Comparison of ENCODE assay signal across 17 mouse cellular contexts in genomic region chr5:30400521-30400920, GRCm38 (mm10).
DNase-seq lines count a peak whose midpoint lies in the region; ATAC-seq and TF ChIP-seq lines count a peak whose summit lies in the region.
"Had no signal": no experiment of that assay in that cellular context is flagged by ENCODE, and none has a peak within 500 bp of the region (broad histone marks: within the 10 kb centered on the region; RNA-seq: fewer than 3 reads in every experiment).

No protein-coding gene starts in this region.

- H3K9ac ChIP-seq in forebrain, embryonic 12.5 days = no peak overlapping the region
- H3K9ac ChIP-seq in heart, embryonic 15.5 days = no peak overlapping the region
- no peak overlapping the region for H3K9ac ChIP-seq in limb, embryonic 13.5 days
- H3K9ac ChIP-seq: forebrain, postnatal 0 days; liver, embryonic 13.5 days; lung, embryonic 15.5 days; midbrain, embryonic 12.5 days had no signal

- no peak for ATAC-seq in forebrain, embryonic 12.5 days (ENCODE audit: low FRiP score)
- ATAC-seq in heart, embryonic 15.5 days (replicated peaks; ENCODE audit: insufficient number of reproducible peaks, insufficient read depth, low FRiP score, low read depth) = no peak
- ATAC-seq in limb, embryonic 13.5 days (ENCODE audit: low FRiP score, low read depth) = no peak
- ATAC-seq: Patski had no signal

- DNase-seq in forebrain, embryonic 10.5 days (ENCODE audit: extremely low spot score, low spot score) = no peak
- DNase-seq in heart, adult 9 months (ENCODE audit: low spot score in 2 of 2) = no peak
- DNase-seq in limb, embryonic 10.5 days (ENCODE audit: low spot score) = no peak
- DNase-seq: adrenal gland, postnatal 25 days; heart, postnatal 14 days; kidney, adult 9 months; liver, embryonic 13.5 days; thymus, postnatal 36 days had no signal

- peak overlapping the region; percentile 77 for H3K27ac ChIP-seq in forebrain, embryonic 10.5 days
- no peak overlapping the region for H3K27ac ChIP-seq in forebrain, embryonic 12.5 days
- peak overlapping the region; percentile 66 for H3K27ac ChIP-seq in heart, embryonic 15.5 days
- H3K27ac ChIP-seq in limb, embryonic 13.5 days = peak overlapping the region; percentile 58; the same call in 1 of the 2 replicates
- no peak overlapping the region for H3K27ac ChIP-seq in limb, embryonic 10.5 days
- H3K27ac ChIP-seq in olfactory bulb, adult 2 months (ENCODE audit: insufficient read depth, low read depth, low read length) = peak overlapping the region; percentile 24; the same call in 1 of the 2 replicates
- H3K27ac ChIP-seq: liver, embryonic 13.5 days; lung, embryonic 15.5 days; macrophage; midbrain, embryonic 12.5 days had no signal

- no peaks in the 10 kb centered on the region for H3K36me3 ChIP-seq in forebrain, embryonic 10.5 days (replicated peaks)
- H3K36me3 ChIP-seq in forebrain, embryonic 12.5 days (replicated peaks) = no peaks in the 10 kb centered on the region
- H3K36me3 ChIP-seq in heart, embryonic 15.5 days = no peaks in the 10 kb centered on the region
- no peaks in the 10 kb centered on the region for H3K36me3 ChIP-seq in limb, embryonic 13.5 days
- no peaks in the 10 kb centered on the region for H3K36me3 ChIP-seq in limb, embryonic 10.5 days
- H3K36me3 ChIP-seq: liver, embryonic 13.5 days; lung, embryonic 15.5 days; midbrain, embryonic 12.5 days had no signal

- peaks cover 26% of the 10 kb centered on the region for H3K4me1 ChIP-seq in forebrain, embryonic 10.5 days
- peaks cover 10% of the 10 kb centered on the region; the same call in 1 of the 2 replicates for H3K4me1 ChIP-seq in forebrain, embryonic 12.5 days
- H3K4me1 ChIP-seq in heart, embryonic 15.5 days (replicated peaks) = peaks cover 12% of the 10 kb centered on the region
- peaks cover 9% of the 10 kb centered on the region for H3K4me1 ChIP-seq in limb, embryonic 13.5 days
- H3K4me1 ChIP-seq in limb, embryonic 10.5 days = no peaks in the 10 kb centered on the region
- peaks cover 11% of the 10 kb centered on the region; the same call in 1 of the 2 replicates for H3K4me1 ChIP-seq in olfactory bulb, adult 2 months (ENCODE audit: control insufficient read depth, insufficient read depth, low read length)
- H3K4me1 ChIP-seq: liver, embryonic 13.5 days; lung, embryonic 15.5 days had no signal

- peaks cover 51% of the 10 kb centered on the region for H3K27me3 ChIP-seq in forebrain, embryonic 10.5 days (ENCODE audit: poor library complexity, severe bottlenecking)
- H3K27me3 ChIP-seq in forebrain, embryonic 12.5 days = peaks cover 39% of the 10 kb centered on the region
- no peaks in the 10 kb centered on the region for H3K27me3 ChIP-seq in heart, embryonic 15.5 days
- no peaks in the 10 kb centered on the region for H3K27me3 ChIP-seq in limb, embryonic 13.5 days
- no peaks in the 10 kb centered on the region for H3K27me3 ChIP-seq in limb, embryonic 10.5 days (ENCODE audit: low read depth, poor library complexity, severe bottlenecking)
- H3K27me3 ChIP-seq: liver, embryonic 13.5 days; lung, embryonic 15.5 days had no signal

- WGBS in forebrain, embryonic 10.5 days = 83% methylated on average over 5 of the region's 5 CpGs
- WGBS in forebrain, embryonic 12.5 days = 85% methylated on average over 5 of the region's 5 CpGs
- WGBS in heart, embryonic 15.5 days = 83% methylated on average over 5 of the region's 5 CpGs
- WGBS in limb, embryonic 13.5 days = 83% methylated on average over 5 of the region's 5 CpGs
- 87% methylated on average over 5 of the region's 5 CpGs for WGBS in limb, embryonic 10.5 days
- WGBS in olfactory bulb, adult 2 months = 77% methylated on average over 5 of the region's 5 CpGs

- H3K4me2 ChIP-seq in forebrain, embryonic 12.5 days = no peak overlapping the region
- no peak overlapping the region for H3K4me2 ChIP-seq in heart, embryonic 15.5 days
- H3K4me2 ChIP-seq in limb, embryonic 13.5 days (replicated peaks) = no peak overlapping the region
- H3K4me2 ChIP-seq: liver, embryonic 13.5 days; lung, embryonic 15.5 days; midbrain, embryonic 12.5 days had no signal

- H3K9me3 ChIP-seq in forebrain, embryonic 10.5 days = 0 out of 2 replicates have a peak, but pooled peaks cover 6% of the 10 kb centered on the region
- no peaks in the 10 kb centered on the region for H3K9me3 ChIP-seq in forebrain, embryonic 12.5 days
- H3K9me3 ChIP-seq in heart, embryonic 15.5 days (replicated peaks) = no peaks in the 10 kb centered on the region
- 0 out of 2 replicates have a peak, but pooled peaks cover 4% of the 10 kb centered on the region for H3K9me3 ChIP-seq in limb, embryonic 13.5 days
- no peaks in the 10 kb centered on the region; the same call in 1 of the 2 replicates for H3K9me3 ChIP-seq in limb, embryonic 10.5 days (replicated peaks)
- H3K9me3 ChIP-seq: liver, embryonic 13.5 days; lung, embryonic 15.5 days; midbrain, embryonic 12.5 days had no signal

- TF ChIP-seq POLR2A in olfactory bulb, adult 2 months (IDR thresholded peaks at IDR 0.05; ENCODE audit: insufficient read depth, low read depth, low read length) = no peak

- no peak overlapping the region for H3K4me3 ChIP-seq in forebrain, embryonic 10.5 days
- no peak overlapping the region for H3K4me3 ChIP-seq in forebrain, embryonic 12.5 days (replicated peaks)
- no peak overlapping the region for H3K4me3 ChIP-seq in heart, embryonic 15.5 days
- H3K4me3 ChIP-seq in limb, embryonic 13.5 days = no peak overlapping the region
- no peak overlapping the region for H3K4me3 ChIP-seq in limb, embryonic 10.5 days
- H3K4me3 ChIP-seq in olfactory bulb, adult 2 months (ENCODE audit: insufficient read depth, low read depth, low read length) = no peak overlapping the region
- H3K4me3 ChIP-seq: liver, embryonic 13.5 days; lung, embryonic 15.5 days; midbrain, embryonic 12.5 days had no signal

- TF ChIP-seq CTCF in olfactory bulb, adult 2 months (IDR thresholded peaks at IDR 0.05; ENCODE audit: insufficient read depth, low read depth, low read length) = no peak

Comparison
In these comparisons a context has a peak if more than half of its experiments do, and no peak if none do; other contexts are left out.
1. H3K27ac ChIP-seq: peak in forebrain, embryonic 10.5 days (single experiment), heart, embryonic 15.5 days (single experiment), limb, embryonic 13.5 days (single experiment) and olfactory bulb, adult 2 months (single experiment); none in forebrain, embryonic 12.5 days (single experiment) and limb, embryonic 10.5 days (single experiment).